Mouse (Mus musculus) midbrain, embryonic 12.5 days (tissue): ENCODE results near the gene Zfp523. TPM values are rescaled to one million over a fixed set of nuclear protein-coding genes. Genes with fewer than 3 reads are reported as not detected.

Source experiments
- ATAC-seq: fragments of 200-750 bp; cut with Nextera tagmentation; 2 replicates; pipeline ENCODE4 v1.8.0; 2017; ENCODE audit warnings: low read depth, moderate TSS enrichment, moderate library complexity; ENCODE audit not compliant: low FRiP score
- H3K27ac ChIP-seq: fragments of 300-500 bp; sonication (generic); replicated peaks from 2 replicates; pipeline ENCODE4 v1.5.1; 2016; ENCODE audit warnings: mild to moderate bottlenecking
- H3K27me3 ChIP-seq: fragments of 300-500 bp; sonication (generic); 2 replicates; pipeline ENCODE4 v1.6.1; 2016; ENCODE audit warnings: mild to moderate bottlenecking
- H3K36me3 ChIP-seq: fragments of 300-500 bp; sonication (generic); 2 replicates; pipeline ENCODE4 v1.6.1; 2016
- H3K4me1 ChIP-seq: fragments of 300-500 bp; sonication (generic); 2 replicates; pipeline ENCODE4 v1.6.1; 2016
- H3K4me2 ChIP-seq: fragments of 300-500 bp; sonication (generic); replicated peaks from 2 replicates; pipeline ENCODE4 v1.6.1; 2016; ENCODE audit warnings: mild to moderate bottlenecking, moderate library complexity
- H3K4me3 ChIP-seq: fragments of 300-500 bp; sonication (generic); 2 replicates; pipeline ENCODE4 v1.5.1; 2016; ENCODE audit warnings: mild to moderate bottlenecking
- H3K9ac ChIP-seq: fragments of 300-500 bp; sonication (generic); replicated peaks from 2 replicates; pipeline ENCODE4 v1.6.1; 2016; ENCODE audit warnings: mild to moderate bottlenecking, moderate library complexity
- H3K9me3 ChIP-seq: fragments of 300-500 bp; sonication (generic); 2 replicates; pipeline ENCODE4 v1.6.1; 2016; ENCODE audit warnings: mild to moderate bottlenecking
- WGBS: fragments of 180-500 bp; shearing (Covaris S2); methylation state at CpG from one replicate; pipeline ENCODE4 v1.1.7; 2016; 5-methylcytosine and 5-hydroxymethylcytosine counted together
- polyA plus RNA-seq: library from polyadenylated mRNA; unstranded; fragments of >200 nt; fragmentation: Nextera tagmentation; extraction: Ambion mirVana; gene quantifications from 2 replicates; pipeline ENCODE4 v1.2.1, GENCODE M21; 2016

Zfp523 gene
- polyA plus RNA-seq, 1 experiment from 2014 or later, result 49.7 TPM

DNA sequence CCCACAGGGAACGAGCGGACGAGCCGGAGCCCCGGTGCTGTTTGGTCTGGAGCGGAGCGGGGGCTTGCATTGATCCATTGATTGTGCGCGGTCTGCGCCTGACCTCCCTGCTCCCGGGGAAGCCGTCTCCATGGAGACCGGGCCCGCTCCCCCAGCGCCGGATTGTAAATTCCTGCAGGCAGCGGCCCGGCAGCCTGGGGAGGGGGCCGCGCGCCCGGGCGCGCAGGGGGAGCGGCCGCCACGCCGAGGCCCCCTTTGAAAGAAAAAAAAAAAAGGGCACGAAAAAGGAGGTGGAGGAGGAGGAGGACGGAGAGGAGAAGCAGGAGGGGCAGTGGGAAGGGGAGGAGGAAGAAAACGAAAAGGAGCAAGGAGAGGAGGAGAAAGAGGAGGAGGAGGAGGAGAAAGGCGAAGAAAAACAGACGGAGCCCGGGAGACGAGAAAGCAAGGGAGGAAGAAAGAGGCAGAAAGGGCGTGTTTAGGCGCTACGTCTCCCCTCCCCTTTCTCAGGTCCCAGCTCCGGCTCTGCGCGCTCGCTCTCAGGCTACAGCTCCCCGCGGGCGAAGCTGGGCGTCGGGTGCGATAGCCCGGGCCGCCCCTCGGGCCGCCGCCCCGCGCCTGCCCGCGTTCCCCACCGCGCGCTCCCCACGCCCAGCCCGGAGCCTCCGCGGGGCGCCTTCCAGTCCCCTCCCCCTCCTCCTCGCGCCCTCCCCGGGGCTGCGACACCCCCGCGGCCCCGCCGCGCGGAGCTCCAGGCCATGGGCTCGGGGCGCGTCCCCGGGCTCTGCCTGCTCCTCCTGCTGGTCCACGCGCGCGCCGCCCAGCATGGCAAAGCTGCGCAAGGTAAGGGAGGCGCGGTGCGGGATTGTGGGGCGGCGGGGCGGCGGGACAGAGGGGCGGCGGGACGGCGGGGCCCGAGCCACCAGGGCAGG, 34.9 kb upstream of the Zfp523 start, which contains the start of gene Scube3:
Gene Scube3, plus strand, starts transcription at position 371 of the 929 bp plus-strand sequence.
- Histone ChIP-seq H3K9ac (peak within 1 kb of the TSS; percentile 92), H3K27ac (peak within 1 kb of the TSS; percentile 97), H3K4me1 (peaks cover 60% of the 10 kb centered on the region), H3K36me3 (no peaks in the 10 kb centered on the region), H3K4me3 (peak within 1 kb of the TSS; percentile 71), H3K9me3 (no peaks in the 10 kb centered on the region), H3K4me2 (peak within 1 kb of the TSS; percentile 74), H3K27me3 (peaks cover 18% of the 10 kb centered on the region)
- WGBS, result under 1% methylated on average over 80 of the region's 97 CpGs
- peak; percentile 70 for ATAC-seq

DNA sequence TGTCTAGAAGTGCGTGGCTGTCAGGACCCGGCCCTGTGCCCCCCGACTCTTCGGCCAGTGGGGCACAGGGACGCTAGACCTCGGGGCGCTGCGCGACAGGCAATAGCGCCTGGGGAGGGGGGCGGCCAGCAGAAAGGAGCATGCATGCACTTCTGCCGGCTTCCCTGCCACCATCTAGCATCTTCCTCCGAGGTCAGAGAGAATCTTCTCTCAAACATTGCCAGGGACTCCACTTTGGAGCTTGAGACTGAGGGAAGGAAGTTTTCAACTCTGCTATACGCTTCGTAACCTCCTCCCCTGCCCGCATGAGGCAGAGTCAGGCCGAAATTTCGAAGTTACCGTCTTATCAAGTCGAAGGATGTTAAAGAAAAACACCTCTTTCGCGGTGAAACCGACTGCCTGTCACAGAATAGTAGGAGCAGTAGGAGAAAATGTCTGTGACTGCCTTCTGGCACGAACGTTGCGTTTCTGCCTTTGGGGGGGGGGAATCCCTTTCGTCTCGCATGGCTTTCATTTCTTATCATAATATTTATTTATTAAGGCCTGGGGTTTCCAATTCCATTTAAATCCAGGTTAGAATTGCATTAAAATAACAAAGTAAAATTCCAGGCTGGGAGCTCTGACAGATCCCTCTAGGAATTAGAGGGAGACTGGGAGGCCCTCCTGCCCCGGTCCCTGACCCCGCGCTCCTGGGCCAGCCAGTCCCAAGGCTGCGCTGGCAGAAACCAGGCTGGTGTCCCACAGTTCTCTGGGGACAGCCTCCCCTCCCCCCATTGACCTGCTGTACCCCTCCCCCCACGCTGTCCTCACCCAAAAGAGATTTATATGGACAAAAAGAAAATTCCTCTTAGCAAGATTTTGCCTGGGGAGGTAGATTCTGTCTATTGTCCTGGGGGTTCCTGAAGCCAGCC, 34.0 kb upstream of the Zfp523 start:
- H3K9me3 ChIP-seq, result no peaks in the 10 kb centered on the region
- no peak for ATAC-seq
- peaks cover 17% of the 10 kb centered on the region for H3K27me3 ChIP-seq
- H3K27ac ChIP-seq, result peak overlapping the region; percentile 97
- peak overlapping the region; percentile 92 for H3K9ac ChIP-seq
- H3K4me3 ChIP-seq, result peak overlapping the region; percentile 71
- peaks cover 65% of the 10 kb centered on the region for H3K4me1 ChIP-seq
- no peaks in the 10 kb centered on the region for H3K36me3 ChIP-seq
- under 1% methylated on average over 33 of the region's 33 CpGs for WGBS
- peak overlapping the region; percentile 74 for H3K4me2 ChIP-seq

DNA sequence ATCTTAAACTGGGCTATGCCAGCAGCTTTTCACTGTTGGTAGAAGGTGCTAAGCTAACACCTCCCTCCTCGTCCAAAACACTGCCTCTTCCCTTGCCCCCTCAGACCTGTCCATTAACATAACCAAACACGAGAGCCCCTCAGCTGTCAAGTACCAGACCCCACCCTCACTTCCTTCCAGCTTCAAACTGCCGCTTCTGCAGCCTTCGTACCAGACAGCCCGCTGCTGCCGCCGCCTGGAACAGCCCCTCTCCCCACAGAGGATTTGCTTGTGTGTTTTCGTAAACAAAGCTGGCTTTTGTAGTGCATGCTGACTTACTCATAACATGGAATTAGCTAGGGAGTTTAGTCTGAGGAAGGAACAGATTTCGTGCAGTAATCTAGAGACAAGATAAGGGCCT, 33.2 kb upstream of the Zfp523 start:
- no peaks in the 10 kb centered on the region for H3K36me3 ChIP-seq
- H3K9ac ChIP-seq, result peak overlapping the region; percentile 92
- peak overlapping the region; percentile 71 for H3K4me3 ChIP-seq
- H3K27ac ChIP-seq, result peak overlapping the region; percentile 97
- no peak for ATAC-seq
- WGBS, result under 1% methylated on average over 9 of the region's 9 CpGs
- H3K9me3 ChIP-seq, result no peaks in the 10 kb centered on the region
- peaks cover 68% of the 10 kb centered on the region for H3K4me1 ChIP-seq
- peak overlapping the region; percentile 74 for H3K4me2 ChIP-seq
- peaks cover 17% of the 10 kb centered on the region for H3K27me3 ChIP-seq

DNA sequence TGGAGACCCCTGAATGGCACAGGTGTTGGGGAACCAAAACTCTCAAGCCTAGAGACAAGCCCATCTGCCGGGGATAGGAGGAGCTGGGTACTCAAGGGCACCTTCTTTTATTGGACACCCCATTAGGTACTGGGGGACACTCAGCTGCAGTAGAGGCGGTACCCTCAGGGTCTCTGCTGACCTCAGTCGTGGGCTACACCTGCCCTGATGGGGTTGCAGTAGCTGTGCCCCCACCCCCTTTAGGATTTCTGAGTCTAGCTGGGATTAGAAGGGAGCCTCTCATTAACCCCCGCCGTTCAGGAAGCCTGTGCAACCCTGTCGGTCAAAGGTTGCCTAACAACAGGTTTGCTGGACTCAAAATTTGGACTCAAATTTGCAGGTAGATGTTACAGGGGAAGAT, 32.7 kb upstream of the Zfp523 start:
- Histone ChIP-seq H3K4me3 (peak overlapping the region; percentile 71), H3K27me3 (peaks cover 14% of the 10 kb centered on the region), H3K36me3 (no peaks in the 10 kb centered on the region), H3K4me1 (peaks cover 69% of the 10 kb centered on the region), H3K9me3 (no peaks in the 10 kb centered on the region), H3K4me2 (peak overlapping the region; percentile 74), H3K27ac (peak overlapping the region; percentile 97), H3K9ac (peak overlapping the region; percentile 92)
- whole genome bisulfite sequencing, result 7% methylated on average over 6 of the region's 6 CpGs
- ATAC-seq, result no peak

DNA sequence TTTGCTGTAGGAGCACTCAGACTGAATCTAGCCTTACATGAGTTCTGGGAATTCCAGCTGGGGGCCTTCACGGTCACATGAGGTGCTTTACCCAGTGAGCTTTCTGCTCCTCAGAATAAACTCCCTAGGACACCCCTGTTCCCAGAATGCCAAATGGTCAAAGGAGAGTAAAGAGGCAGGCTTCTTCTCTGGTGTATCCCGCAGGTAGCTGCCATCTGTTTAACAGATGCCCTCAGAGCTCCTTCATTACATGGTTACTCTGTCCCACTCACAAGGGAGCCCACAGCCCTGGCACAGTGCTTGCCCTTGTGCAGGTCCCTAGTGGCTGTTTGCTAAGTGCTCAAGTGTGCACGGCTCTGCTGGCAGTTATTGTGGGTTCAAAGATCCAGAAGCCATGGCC, 28.6 kb upstream of the Zfp523 start:
- 77% methylated on average over 3 of the region's 3 CpGs for WGBS
- no peaks in the 10 kb centered on the region for H3K9me3 ChIP-seq
- no peak overlapping the region for H3K27ac ChIP-seq
- H3K27me3 ChIP-seq, result peaks cover 4% of the 10 kb centered on the region; the same call in 1 of the 2 replicates
- peaks cover 53% of the 10 kb centered on the region for H3K4me1 ChIP-seq
- H3K4me2 ChIP-seq, result no peak overlapping the region
- ATAC-seq, result no peak
- no peak overlapping the region for H3K9ac ChIP-seq
- peaks cover 7% of the 10 kb centered on the region; the same call in 1 of the 2 replicates for H3K36me3 ChIP-seq
- H3K4me3 ChIP-seq, result no peak overlapping the region

DNA sequence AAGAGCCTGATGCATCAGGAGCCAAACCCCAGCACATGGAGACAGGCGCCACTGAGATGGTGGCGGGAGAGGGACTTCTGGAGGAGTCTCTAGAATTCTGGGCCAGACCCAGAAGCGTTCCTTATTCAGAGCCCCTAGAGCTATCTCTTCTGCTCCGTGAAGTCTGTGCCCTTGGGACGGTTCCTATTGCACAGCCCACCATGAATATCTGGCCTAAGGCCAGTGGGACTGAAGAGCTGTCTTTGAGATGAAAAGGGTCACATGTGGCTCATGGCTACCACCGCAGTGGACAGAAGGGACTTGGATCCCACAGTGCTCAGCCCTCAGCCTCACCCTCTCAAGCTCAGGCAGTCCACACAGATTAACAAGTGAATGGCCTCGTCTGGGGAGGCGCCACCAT, 27.2 kb upstream of the Zfp523 start:
- Histone ChIP-seq H3K9ac (no peak overlapping the region; the same call in 1 of the 2 replicates), H3K4me2 (no peak overlapping the region)
- WGBS, result 69% methylated on average over 8 of the region's 8 CpGs

DNA sequence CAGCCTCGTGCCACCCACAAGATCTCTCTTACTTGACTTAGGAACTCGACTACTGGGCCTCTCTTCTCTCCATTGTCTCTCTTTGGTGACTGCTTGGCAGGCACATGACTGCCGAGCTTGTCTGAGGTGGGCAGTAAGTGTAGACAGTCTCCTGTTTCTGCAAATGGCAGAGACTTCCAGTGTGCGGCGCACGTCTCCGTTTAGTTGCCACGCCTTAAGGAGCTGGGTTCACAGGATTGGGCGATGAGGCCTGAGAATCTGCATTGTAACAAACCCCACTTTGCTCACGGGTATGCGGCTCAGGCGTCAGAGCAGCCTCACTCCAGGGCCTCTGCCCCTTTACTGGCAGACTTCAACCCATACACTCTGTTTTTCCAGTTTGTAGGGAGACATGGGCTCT, 26.5 kb upstream of the Zfp523 start:
- peaks cover 26% of the 10 kb centered on the region for H3K36me3 ChIP-seq
- WGBS, result 68% methylated on average over 12 of the region's 12 CpGs
- no peak for ATAC-seq
- H3K4me3 ChIP-seq, result no peak overlapping the region
- no peak overlapping the region for H3K9ac ChIP-seq
- H3K4me2 ChIP-seq, result no peak overlapping the region
- H3K4me1 ChIP-seq, result peaks cover 31% of the 10 kb centered on the region
- no peaks in the 10 kb centered on the region for H3K27me3 ChIP-seq
- no peaks in the 10 kb centered on the region for H3K9me3 ChIP-seq
- no peak overlapping the region for H3K27ac ChIP-seq

More for the DNA sequence above, 27.2 kb upstream of the Zfp523 start:
- Histone ChIP-seq H3K27me3 (peaks cover 2% of the 10 kb centered on the region; the same call in 1 of the 2 replicates), H3K4me1 (peaks cover 38% of the 10 kb centered on the region), H3K9me3 (no peaks in the 10 kb centered on the region), H3K27ac (0 out of 2 replicates have a peak overlapping the region, but pooled peaks have one; percentile 15), H3K36me3 (peaks cover 19% of the 10 kb centered on the region), H3K4me3 (no peak overlapping the region)
- no peak for ATAC-seq

DNA sequence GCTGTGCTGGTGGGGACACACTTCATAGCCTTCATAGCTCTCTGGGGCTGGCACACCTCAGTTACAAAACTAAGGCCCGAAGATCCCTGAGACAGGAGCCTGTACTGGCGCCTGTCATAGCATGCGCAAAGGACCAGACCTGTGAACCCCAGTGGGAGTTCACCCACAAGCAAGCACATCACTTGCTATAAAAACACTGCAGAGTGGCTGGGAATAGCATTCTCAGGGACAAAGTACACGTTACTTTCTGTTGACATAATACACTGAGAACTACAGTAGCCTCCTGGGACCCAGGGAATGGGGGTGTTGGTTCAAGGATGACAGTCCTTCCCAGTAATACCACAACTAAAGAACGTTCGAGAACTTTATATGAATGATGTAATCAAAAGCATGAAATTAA, 23.8 kb upstream of the Zfp523 start:
- Histone ChIP-seq H3K27me3 (no peaks in the 10 kb centered on the region), H3K4me3 (no peak overlapping the region), H3K9me3 (no peaks in the 10 kb centered on the region), H3K36me3 (peaks cover 52% of the 10 kb centered on the region), H3K27ac (no peak overlapping the region), H3K4me1 (peaks cover 14% of the 10 kb centered on the region), H3K9ac (no peak overlapping the region), H3K4me2 (no peak overlapping the region)
- ATAC-seq, result no peak
- WGBS, result 85% methylated on average over 6 of the region's 6 CpGs

DNA sequence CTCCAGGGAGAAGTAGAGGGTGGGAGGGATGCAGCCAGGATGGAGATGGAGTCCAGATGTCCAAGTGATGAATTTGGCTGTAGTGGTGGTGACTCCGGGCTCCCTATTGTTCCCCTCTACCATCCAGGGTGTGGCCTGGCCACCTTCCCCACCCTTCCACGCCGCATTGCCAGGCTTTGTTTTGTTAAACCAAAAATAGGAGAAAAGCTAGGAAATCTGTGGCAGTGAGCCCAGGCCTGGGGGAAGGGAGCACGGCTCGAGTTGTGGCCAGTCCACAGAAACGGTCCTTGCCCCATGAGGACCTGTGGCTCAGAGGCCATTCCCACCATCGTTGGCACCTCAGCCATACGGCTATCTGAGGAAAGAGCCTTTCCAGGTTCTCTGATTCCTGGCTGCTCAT, 22.0 kb upstream of the Zfp523 start:
- H3K9ac ChIP-seq, result no peak overlapping the region
- H3K27me3 ChIP-seq, result peaks cover 3% of the 10 kb centered on the region; the same call in 1 of the 2 replicates
- no peak overlapping the region for H3K4me2 ChIP-seq
- no peaks in the 10 kb centered on the region for H3K9me3 ChIP-seq
- H3K4me1 ChIP-seq, result peaks cover 14% of the 10 kb centered on the region
- 91% methylated on average over 8 of the region's 8 CpGs for WGBS
- no peak overlapping the region for H3K27ac ChIP-seq
- peaks cover 55% of the 10 kb centered on the region for H3K36me3 ChIP-seq
- no peak for ATAC-seq
- no peak overlapping the region for H3K4me3 ChIP-seq

DNA sequence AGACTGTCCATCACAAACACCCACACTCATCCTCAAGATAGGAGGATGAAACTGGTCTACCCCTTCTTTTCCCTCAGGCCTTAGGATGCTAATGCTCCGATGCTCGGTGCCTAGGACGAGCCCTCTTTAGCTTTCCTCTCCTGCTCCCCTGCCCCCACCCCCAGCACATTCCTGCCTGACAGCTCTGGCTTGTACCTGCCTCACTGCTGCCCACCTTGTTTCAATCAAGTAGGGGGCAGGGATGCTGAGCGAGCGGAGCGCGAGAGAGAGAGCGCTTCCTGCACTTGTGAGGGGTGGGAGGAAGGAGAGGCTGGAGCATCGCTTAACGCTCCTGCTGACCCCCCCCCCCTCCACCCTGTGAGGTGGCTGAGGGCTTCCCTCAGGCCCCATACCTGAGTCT, 16.6 kb upstream of the Zfp523 start:
- 29% methylated on average over 10 of the region's 10 CpGs for WGBS
- no peak overlapping the region for H3K4me3 ChIP-seq
- H3K27ac ChIP-seq, result no peak overlapping the region
- H3K9ac ChIP-seq, result no peak overlapping the region
- peaks cover 17% of the 10 kb centered on the region for H3K4me1 ChIP-seq
- H3K4me2 ChIP-seq, result no peak overlapping the region
- peaks cover 24% of the 10 kb centered on the region for H3K27me3 ChIP-seq
- H3K36me3 ChIP-seq, result peaks cover 76% of the 10 kb centered on the region
- ATAC-seq, result no peak
- no peaks in the 10 kb centered on the region for H3K9me3 ChIP-seq

DNA sequence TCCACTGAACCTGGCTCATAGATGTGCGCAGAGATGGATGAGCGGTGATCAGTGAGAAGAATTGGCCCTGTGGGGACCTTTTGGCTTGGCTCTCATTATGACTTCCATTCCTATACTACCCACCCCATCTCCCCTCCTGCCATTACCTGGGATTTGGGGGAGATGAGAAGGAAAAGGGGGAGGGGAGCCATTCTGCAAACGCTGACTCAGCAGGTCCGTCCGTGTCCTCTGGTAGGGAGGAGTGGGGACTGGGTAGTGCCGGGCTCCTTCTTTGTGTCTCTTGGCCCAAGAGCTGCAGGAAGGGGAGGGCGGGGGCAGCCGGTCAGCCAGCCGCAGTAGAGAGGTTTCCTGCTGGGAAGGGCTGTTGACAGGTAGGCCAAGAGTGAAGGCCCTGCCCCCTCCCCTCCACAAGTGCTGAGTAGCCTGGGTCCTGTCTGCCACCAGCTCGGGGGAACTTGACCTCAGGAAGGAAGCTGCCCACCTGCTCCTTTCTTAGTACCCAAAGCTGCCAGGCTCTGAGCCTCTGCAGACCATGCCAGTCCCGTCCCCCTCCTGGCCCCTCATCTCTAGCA, 15.5 kb upstream of the Zfp523 start:
- peaks cover 24% of the 10 kb centered on the region for H3K27me3 ChIP-seq

More for the DNA sequence above, 15.5 kb upstream of the Zfp523 start:
- Histone ChIP-seq H3K4me2 (no peak overlapping the region), H3K4me3 (no peak overlapping the region), H3K9ac (no peak overlapping the region), H3K27ac (no peak overlapping the region), H3K9me3 (no peaks in the 10 kb centered on the region), H3K4me1 (peaks cover 17% of the 10 kb centered on the region), H3K36me3 (peaks cover 76% of the 10 kb centered on the region)
- ATAC-seq, result no peak
- 29% methylated on average over 11 of the region's 11 CpGs for WGBS
